7 mouse cellular contexts compared by ENCODE assay signal in the genomic region with DNA sequence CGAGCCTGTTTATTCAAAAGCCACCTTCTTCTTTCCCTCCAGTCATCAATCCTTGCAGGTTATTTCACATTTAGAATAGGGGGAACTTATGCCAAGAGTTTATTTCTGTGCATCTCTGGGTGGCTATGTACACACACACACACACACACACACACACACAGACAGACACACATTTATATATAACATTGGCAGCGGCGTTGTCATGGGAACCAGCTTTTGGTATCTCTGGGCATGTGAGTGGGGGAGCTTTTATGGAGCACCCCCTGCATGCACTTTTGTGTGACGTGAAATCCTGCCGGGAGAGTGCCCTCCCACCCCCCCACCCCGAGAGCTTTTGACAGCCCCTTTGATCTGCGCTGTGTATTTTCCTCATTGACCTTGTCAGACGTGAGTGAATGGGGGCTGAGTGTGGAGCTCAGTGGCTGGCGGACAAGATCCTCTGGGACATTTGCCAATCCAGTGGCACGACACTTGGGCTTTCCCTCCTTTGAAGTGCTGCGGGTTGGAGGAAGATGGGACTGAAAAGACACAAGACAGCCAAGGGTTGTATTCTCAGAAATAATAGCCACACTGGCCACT. TPM values are rescaled to one million over a fixed set of nuclear protein-coding genes. Genes with fewer than 3 reads are reported as not detected.
DNase-seq lines count a peak whose midpoint lies in the region; ATAC-seq lines count a peak whose summit lies in the region.
"Not testable (repeated sequence)": the region's sequence is repeated elsewhere in the genome, so short reads cannot be mapped to it uniquely, and the experiment has no call there.

No protein-coding gene starts in this region.

- not testable (repeated sequence) for H3K4me3 ChIP-seq in forebrain, embryonic 11.5 days (ENCODE audit: low read depth, low read length); forebrain, embryonic 16.5 days (replicated peaks; ENCODE audit: low read length); heart, embryonic 16.5 days (ENCODE audit: low read length); hindbrain, embryonic 14.5 days (replicated peaks; ENCODE audit: low read length); lung, embryonic 15.5 days; midbrain, embryonic 13.5 days (replicated peaks); neural tube, embryonic 11.5 days (ENCODE audit: low read depth, low read length)

- not testable (repeated sequence) for H3K9me3 ChIP-seq in forebrain, embryonic 11.5 days (ENCODE audit: control insufficient read depth, low read length); forebrain, embryonic 16.5 days (ENCODE audit: control insufficient read depth, low read length); heart, embryonic 16.5 days (replicated peaks; ENCODE audit: control insufficient read depth, low read length); hindbrain, embryonic 14.5 days (ENCODE audit: control insufficient read depth, low read length); lung, embryonic 15.5 days; midbrain, embryonic 13.5 days; neural tube, embryonic 11.5 days (ENCODE audit: control insufficient read depth, low read length)

- H3K27ac ChIP-seq in forebrain, embryonic 11.5 days (ENCODE audit: low read depth, low read length); forebrain, embryonic 16.5 days (ENCODE audit: low read length); heart, embryonic 16.5 days (ENCODE audit: low read length); hindbrain, embryonic 14.5 days; lung, embryonic 15.5 days; midbrain, embryonic 13.5 days; neural tube, embryonic 11.5 days (ENCODE audit: low read depth, low read length): not testable (repeated sequence)

- not testable (repeated sequence) for H3K4me1 ChIP-seq in forebrain, embryonic 11.5 days (replicated peaks; ENCODE audit: control insufficient read depth, insufficient read depth, low read length); forebrain, embryonic 16.5 days (replicated peaks; ENCODE audit: control insufficient read depth, insufficient read depth, low read length); heart, embryonic 16.5 days (ENCODE audit: control insufficient read depth, insufficient read depth, low read length); hindbrain, embryonic 14.5 days (replicated peaks; ENCODE audit: control insufficient read depth, insufficient read depth, low read length); lung, embryonic 15.5 days; midbrain, embryonic 13.5 days (replicated peaks); neural tube, embryonic 11.5 days (ENCODE audit: control insufficient read depth, insufficient read depth, low read length)

- no CpG with 5 or more reads among the region's 11 CpGs for WGBS in forebrain, embryonic 11.5 days
- no CpG with 5 or more reads among the region's 11 CpGs for WGBS in forebrain, embryonic 16.5 days
- no CpG with 5 or more reads among the region's 11 CpGs for WGBS in heart, embryonic 16.5 days
- no CpG with 5 or more reads among the region's 11 CpGs for WGBS in hindbrain, embryonic 14.5 days
- no CpG with 5 or more reads among the region's 11 CpGs for WGBS in lung, embryonic 15.5 days
- WGBS in midbrain, embryonic 13.5 days = no CpG with 5 or more reads among the region's 11 CpGs
- WGBS in neural tube, embryonic 11.5 days = no CpG with 5 or more reads among the region's 11 CpGs

- ATAC-seq in forebrain, embryonic 11.5 days (replicated peaks; ENCODE audit: low FRiP score) = peak; percentile 75
- peak; percentile 56 for ATAC-seq in forebrain, embryonic 16.5 days
- ATAC-seq in heart, embryonic 16.5 days (replicated peaks; ENCODE audit: extremely low read depth, insufficient read depth, low FRiP score) = peak; percentile 38; the same call in 1 of the 2 replicates
- ATAC-seq in hindbrain, embryonic 14.5 days (ENCODE audit: low FRiP score) = peak; percentile 55; the same call in 1 of the 2 replicates
- ATAC-seq in lung, embryonic 15.5 days (ENCODE audit: borderline replicate concordance, extremely low read depth, low FRiP score, low TSS enrichment) = peak; percentile 43; the same call in 1 of the 2 replicates
- ATAC-seq in midbrain, embryonic 13.5 days = peak; percentile 77
- peak; percentile 53; the same call in 1 of the 2 replicates for ATAC-seq in neural tube, embryonic 11.5 days (ENCODE audit: insufficient read depth, low FRiP score, low TSS enrichment)

- not testable (repeated sequence) for H3K4me2 ChIP-seq in forebrain, embryonic 11.5 days (ENCODE audit: low read depth, low read length, severe bottlenecking); forebrain, embryonic 16.5 days (ENCODE audit: low read length); heart, embryonic 16.5 days (ENCODE audit: low read depth, low read length); hindbrain, embryonic 14.5 days (replicated peaks); lung, embryonic 15.5 days; midbrain, embryonic 13.5 days (replicated peaks); neural tube, embryonic 11.5 days (ENCODE audit: low read depth)

- not testable (repeated sequence) for H3K27me3 ChIP-seq in forebrain, embryonic 11.5 days (ENCODE audit: control insufficient read depth, insufficient read depth, low read length); forebrain, embryonic 16.5 days (replicated peaks; ENCODE audit: control insufficient read depth, insufficient read depth, low read length); heart, embryonic 16.5 days (ENCODE audit: control insufficient read depth, insufficient read depth, low read length); hindbrain, embryonic 14.5 days (ENCODE audit: control insufficient read depth, insufficient read depth, low read length); lung, embryonic 15.5 days; midbrain, embryonic 13.5 days; neural tube, embryonic 11.5 days (ENCODE audit: control insufficient read depth, insufficient read depth, low read length)

- H3K36me3 ChIP-seq in forebrain, embryonic 11.5 days (ENCODE audit: control insufficient read depth, insufficient read depth, low read length); forebrain, embryonic 16.5 days (ENCODE audit: control insufficient read depth, insufficient read depth); heart, embryonic 16.5 days (ENCODE audit: control insufficient read depth, insufficient read depth); hindbrain, embryonic 14.5 days (replicated peaks; ENCODE audit: control insufficient read depth, insufficient read depth); lung, embryonic 15.5 days; midbrain, embryonic 13.5 days; neural tube, embryonic 11.5 days (ENCODE audit: control insufficient read depth, insufficient read depth, low read length): not testable (repeated sequence)

- not testable (repeated sequence) for H3K9ac ChIP-seq in forebrain, embryonic 11.5 days (ENCODE audit: low read length); forebrain, embryonic 16.5 days (replicated peaks; ENCODE audit: low read depth, low read length); heart, embryonic 16.5 days (ENCODE audit: low read length); hindbrain, embryonic 14.5 days; lung, embryonic 15.5 days; midbrain, embryonic 13.5 days (replicated peaks); neural tube, embryonic 11.5 days (ENCODE audit: low read length)

- not testable (repeated sequence) for DNase-seq in forebrain, embryonic 11.5 days (ENCODE audit: low spot score); hindbrain, embryonic 14.5 days (ENCODE audit: low spot score); neural tube, embryonic 11.5 days (ENCODE audit: low spot score)

RNA-seq across cellular contexts. Expression of gene Eif4g3, which starts 13.7 kb away (rescaled TPM):
- polyA plus RNA-seq in forebrain, embryonic 11.5 days (2014; fragmentation: Nextera tagmentation; extraction: Ambion mirVana) = 57.3 and 57.6 TPM in 2 replicates
- polyA plus RNA-seq in forebrain, embryonic 16.5 days (2015; fragmentation: Nextera tagmentation; extraction: Ambion mirVana) = 47.0 and 51.7 TPM in 2 replicates
- 18.9 and 20.3 TPM in 2 replicates for polyA plus RNA-seq in heart, embryonic 16.5 days (2015; fragmentation: Nextera tagmentation; extraction: Ambion mirVana)
- polyA plus RNA-seq in hindbrain, embryonic 14.5 days (2014; fragmentation: Nextera tagmentation; extraction: Ambion mirVana) = 59.7 and 65.3 TPM in 2 replicates
- 26.6 and 29.6 TPM in 2 replicates for polyA plus RNA-seq in lung, embryonic 15.5 days (2015; fragmentation: Nextera tagmentation; extraction: Ambion mirVana)
- polyA plus RNA-seq in midbrain, embryonic 13.5 days (2015; fragmentation: Nextera tagmentation; extraction: Ambion mirVana) = 50.1 and 55.5 TPM in 2 replicates
- polyA plus RNA-seq in neural tube, embryonic 11.5 days (2014; fragmentation: Nextera tagmentation; extraction: Ambion mirVana) = 51.0 and 55.0 TPM in 2 replicates
